Mouse (Mus musculus) MEL (cell line): ENCODE results near the gene Zfpl1. TPM values are rescaled to one million over a fixed set of nuclear protein-coding genes. Genes with fewer than 3 reads are reported as not detected.

Experiments
- DNase-seq: peaks from one replicate; pipeline ENCODE4 v3.0.0; 2011; ENCODE audit warnings: low read depth, low spot score
- H3K27ac ChIP-seq: 2 replicates; pipeline ENCODE4 v1.5.1; 2012; ENCODE audit warnings: low read depth, mild to moderate bottlenecking, control low read depth, low read length, moderate library complexity; ENCODE audit not compliant: control insufficient read depth
- H3K27me3 ChIP-seq, 2 experiments: fragments of 150-350 bp in 1 of 2; sonication (generic) in 1 of 2; 2 replicates each; pipeline ENCODE4 v1.6.1; 2012; ENCODE audit warnings: low read length in 2 of 2, mild to moderate bottlenecking in 2 of 2, improper control_type of control experiment in 1 of 2, moderate library complexity in 1 of 2; ENCODE audit not compliant: insufficient read depth in 2 of 2, control insufficient read depth in 1 of 2
- H3K36me3 ChIP-seq, 2 experiments: 2 replicates each; pipeline ENCODE4 v1.6.1; 2012 to 2014; ENCODE audit warnings: low read length in 2 of 2, improper control_type of control experiment in 1 of 2, inconsistent platforms in 1 of 2, mild to moderate bottlenecking in 1 of 2; ENCODE audit not compliant: insufficient read depth in 2 of 2, control insufficient read depth in 1 of 2
- H3K4me1 ChIP-seq, 2 experiments: fragments of 150-350 bp in 1 of 2; sonication (generic) in 1 of 2; 2 replicates each; pipeline ENCODE4 v1.6.1; 2012; ENCODE audit warnings: low read length in 2 of 2, improper control_type of control experiment in 1 of 2, mild to moderate bottlenecking in 1 of 2; ENCODE audit not compliant: insufficient read depth in 2 of 2, control insufficient read depth in 1 of 2
- H3K4me3 ChIP-seq, 2 experiments: fragments of 150-350 bp in 1 of 2; sonication (generic) in 1 of 2; 2 replicates each; pipeline ENCODE4 v1.5.1; 2012; ENCODE audit warnings: low read depth in 2 of 2, low read length in 2 of 2, mild to moderate bottlenecking in 2 of 2, moderate library complexity in 2 of 2, control low read depth in 1 of 2, improper control_type of control experiment in 1 of 2; ENCODE audit not compliant: control insufficient read depth in 1 of 2, insufficient read depth in 1 of 2
- H3K79me2 ChIP-seq: 2 replicates; pipeline ENCODE4 v1.6.1; 2012; ENCODE audit warnings: mild to moderate bottlenecking, low read length, moderate library complexity; ENCODE audit not compliant: control insufficient read depth, poor library complexity, insufficient read depth
- H3K9ac ChIP-seq: 2 replicates; pipeline ENCODE4 v1.6.1; 2012; ENCODE audit warnings: low read depth, mild to moderate bottlenecking, control low read depth, low read length, moderate library complexity; ENCODE audit not compliant: control insufficient read depth, poor library complexity, severe bottlenecking
- H3K9me3 ChIP-seq: fragments of 150-350 bp; sonication (generic); replicated peaks from 2 replicates; pipeline ENCODE4 v1.6.1; 2012; ENCODE audit warnings: mild to moderate bottlenecking, low read length, improper control_type of control experiment, moderate library complexity; ENCODE audit not compliant: insufficient read depth
- BHLHE40 ChIP-seq: IDR thresholded peaks from 2 replicates; pipeline ENCODE4 v1.6.1; 2012; ENCODE audit warnings: low read depth, mild to moderate bottlenecking, inconsistent platforms, low read length, improper control_type of control experiment, borderline replicate concordance
- CHD1 ChIP-seq: IDR thresholded peaks from 2 replicates; pipeline ENCODE4 v1.6.1; 2012; ENCODE audit warnings: low read depth, mild to moderate bottlenecking, inconsistent platforms, low read length, improper control_type of control experiment
- CTCF ChIP-seq, 3 experiments: IDR thresholded peaks in 2 of 3; conservative IDR thresholded peaks in 1 of 3; 2 replicates each; pipeline ENCODE4 v1.5.1; 2011 to 2012; ENCODE audit warnings: low read length in 3 of 3, low read depth in 2 of 3, mild to moderate bottlenecking in 2 of 3, improper control_type of control experiment in 1 of 3, inconsistent platforms in 1 of 3, mixed read lengths in 1 of 3, moderate library complexity in 1 of 3; ENCODE audit not compliant: control insufficient read depth in 1 of 3, insufficient read depth in 1 of 3, poor library complexity in 1 of 3, severe bottlenecking in 1 of 3
- ELF1 ChIP-seq: IDR thresholded peaks from 2 replicates; pipeline ENCODE4 v1.6.1; 2014; ENCODE audit warnings: low read depth, mild to moderate bottlenecking, inconsistent platforms, low read length, improper control_type of control experiment, moderate library complexity
- EP300 ChIP-seq, 2 experiments: IDR thresholded peaks; 2 replicates each; pipeline ENCODE4 v1.6.1; 2011; ENCODE audit warnings: improper control_type of control experiment in 2 of 2, low read length in 2 of 2, low read depth in 1 of 2, mild to moderate bottlenecking in 1 of 2
- GATA1 ChIP-seq: IDR thresholded peaks from 2 replicates; pipeline ENCODE4 v1.6.1; 2011; ENCODE audit warnings: low read depth, low read length, improper control_type of control experiment
- HCFC1 ChIP-seq: IDR thresholded peaks from 2 replicates; pipeline ENCODE4 v1.6.1; 2012; ENCODE audit warnings: low read depth, mild to moderate bottlenecking, inconsistent platforms, low read length, improper control_type of control experiment, moderate library complexity
- MAX ChIP-seq: IDR thresholded peaks from 2 replicates; pipeline ENCODE4 v1.6.1; 2011; ENCODE audit warnings: low read length, improper control_type of control experiment
- MAZ ChIP-seq: IDR thresholded peaks from 2 replicates; pipeline ENCODE4 v1.6.1; 2012; ENCODE audit warnings: low read depth, mild to moderate bottlenecking, inconsistent platforms, low read length, improper control_type of control experiment
- MYC ChIP-seq: IDR thresholded peaks from 2 replicates; pipeline ENCODE4 v1.6.1; 2011; ENCODE audit warnings: low read depth, mild to moderate bottlenecking, low read length, improper control_type of control experiment, moderate library complexity
- NELFE ChIP-seq: IDR thresholded peaks from 2 replicates; pipeline ENCODE4 v1.6.1; 2011; ENCODE audit warnings: low read depth, low read length, improper control_type of control experiment
- POLR2A ChIP-seq, 2 experiments: IDR thresholded peaks; 2 replicates each; pipeline ENCODE4 v1.6.1; 2011 to 2012; ENCODE audit warnings: low read length in 2 of 2, mild to moderate bottlenecking in 2 of 2, control low read depth in 1 of 2, improper control_type of control experiment in 1 of 2, low read depth in 1 of 2, moderate library complexity in 1 of 2; ENCODE audit not compliant: control insufficient read depth in 1 of 2, insufficient read depth in 1 of 2, poor library complexity in 1 of 2
- POLR2AphosphoS5 ChIP-seq: IDR thresholded peaks from 2 replicates; pipeline ENCODE4 v1.6.1; 2012; ENCODE audit warnings: low read depth, borderline replicate concordance, mild to moderate bottlenecking, inconsistent platforms, low read length, moderate library complexity, mixed read lengths
- RAD21 ChIP-seq: IDR thresholded peaks from 2 replicates; pipeline ENCODE4 v1.6.1; 2011; ENCODE audit warnings: mild to moderate bottlenecking, low read depth, low read length, improper control_type of control experiment
- SIN3A ChIP-seq: IDR thresholded peaks from 2 replicates; pipeline ENCODE4 v1.6.1; 2012; ENCODE audit warnings: low read length, improper control_type of control experiment, inconsistent platforms
- SMC3 ChIP-seq: IDR thresholded peaks from 2 replicates; pipeline ENCODE4 v1.6.1; 2011; ENCODE audit warnings: low read depth, low read length, improper control_type of control experiment
- TCF12 ChIP-seq: IDR thresholded peaks from 2 replicates; pipeline ENCODE4 v1.6.1; 2014; ENCODE audit warnings: low read depth, mild to moderate bottlenecking, inconsistent platforms, low read length, improper control_type of control experiment, moderate library complexity
- UBTF ChIP-seq: IDR thresholded peaks from 2 replicates; pipeline ENCODE4 v1.6.1; 2012; ENCODE audit warnings: low read depth, mild to moderate bottlenecking, inconsistent platforms, low read length, improper control_type of control experiment, moderate library complexity, borderline replicate concordance; ENCODE audit not compliant: insufficient read depth
- USF2 ChIP-seq, 2 experiments: IDR thresholded peaks; 2 replicates each; pipeline ENCODE4 v1.6.1; 2011 to 2012; ENCODE audit warnings: improper control_type of control experiment in 2 of 2, low read length in 2 of 2, borderline replicate concordance in 1 of 2, inconsistent platforms in 1 of 2, low read depth in 1 of 2, mild to moderate bottlenecking in 1 of 2; ENCODE audit not compliant: insufficient read depth in 1 of 2
- ZMIZ1 ChIP-seq: IDR thresholded peaks from 2 replicates; pipeline ENCODE4 v1.6.1; 2012; ENCODE audit warnings: low read depth, mild to moderate bottlenecking, inconsistent platforms, low read length, improper control_type of control experiment, moderate library complexity
- ZNF384 ChIP-seq: IDR thresholded peaks from 2 replicates; pipeline ENCODE4 v1.6.1; 2012; ENCODE audit warnings: low read depth, mild to moderate bottlenecking, inconsistent platforms, low read length, improper control_type of control experiment
- polyA plus RNA-seq, 2 experiments: library from polyadenylated mRNA; stranded (reverse) in 1 of 2; unstranded in 1 of 2; fragments of >175 nt in 1 of 2; fragments of >200 nt in 1 of 2; gene quantifications; 2 replicates each; pipeline versions ENCODE4 v1.2.1 to v1.2.4; 2012; ENCODE audit warnings: low replicate concordance in 2 of 2, low read depth in 1 of 2; ENCODE audit not compliant: insufficient read length in 2 of 2, insufficient read depth in 1 of 2, missing spikeins in 1 of 2
- total RNA-seq: library from RNA; depleted of rRNA; stranded (reverse); fragments of 300-350 nt; gene quantifications from 2 replicates; pipeline ENCODE4 v1.2.3, GENCODE M21; 2012

The Zfpl1 gene
- total and polyA plus RNA-seq, 3 experiments = 40.1 to 56.4 TPM; not detected in 1

GRCm38 (mm10) chr19:6067011-6067723, 17.6 kb downstream of the Zfpl1 start:
- Histone ChIP-seq H3K79me2 (peaks cover 6% of the 10 kb centered on the region), H3K27me3 (no peaks in the 10 kb centered on the region), H3K36me3 (peaks cover 0 to 6% of the 10 kb centered on the region in 2 experiments; a peak in 1 of 4 replicates), H3K4me3 (peak overlapping the region; percentile 49 to 73), H3K9me3 (no peaks in the 10 kb centered on the region), H3K9ac (peak overlapping the region; percentile 75), H3K4me1 (peaks cover 0 to 12% of the 10 kb centered on the region in 2 experiments; a peak in 3 of 4 replicates), H3K27ac (peak overlapping the region; percentile 15)
- peak; percentile 93 for DNase-seq
- TF ChIP-seq RAD21 (peak; percentile 28), SIN3A (peak; percentile 49), CHD1 (no peak), MAZ (peak; percentile 46), TCF12 (no peak), UBTF (peak; percentile 45; the same call in 1 of the 2 replicates), EP300 (IDR thresholded peaks at IDR 0.05; ENCODE audit: low read depth in 1 of 2, low read length in 2 of 2) (no peak), MYC (peak; percentile 41; the same call in 1 of the 2 replicates), HCFC1 (peak; percentile 20), SMC3 (peak; percentile 67), CTCF (IDR thresholded peaks at IDR 0.05 in 2 of 3, conservative IDR thresholded peaks at IDR 0.05 in 1 of 3; ENCODE audit: control insufficient read depth in 1 of 3, insufficient read depth in 1 of 3, low read depth in 2 of 3, low read length in 3 of 3, poor library complexity in 1 of 3, severe bottlenecking in 1 of 3) (peak; percentile 75 to 95 (median 92)), ZNF384 (no peak), POLR2A (IDR thresholded peaks at IDR 0.05; ENCODE audit: control insufficient read depth in 1 of 2, insufficient read depth in 1 of 2, low read depth in 1 of 2, low read length in 2 of 2, poor library complexity in 1 of 2) (no peak)

GRCm38 (mm10) chr19:6066571-6066970, 18.2 kb downstream of the Zfpl1 start:
- peaks cover 0 to 6% of the 10 kb centered on the region in 2 experiments; a peak in 1 of 4 replicates for H3K36me3 ChIP-seq
- peak overlapping the region; percentile 75 for H3K9ac ChIP-seq
- H3K27ac ChIP-seq = no peak overlapping the region
- peaks cover 12% of the 10 kb centered on the region for H3K79me2 ChIP-seq
- peak overlapping the region; percentile 40 to 49; a peak in 3 of 4 replicates for H3K4me3 ChIP-seq
- peaks cover 0 to 13% of the 10 kb centered on the region in 2 experiments; a peak in 3 of 4 replicates for H3K4me1 ChIP-seq
- TF ChIP-seq MAX (no peak), ELF1 (0 out of 2 replicates have a peak, but pooled peaks have one; percentile 18), USF2 (IDR thresholded peaks at IDR 0.05; ENCODE audit: borderline replicate concordance in 1 of 2, insufficient read depth in 1 of 2, low read depth in 1 of 2, low read length in 2 of 2) (no peak), CTCF (IDR thresholded peaks at IDR 0.05 in 2 of 3, conservative IDR thresholded peaks at IDR 0.05 in 1 of 3; ENCODE audit: control insufficient read depth in 1 of 3, insufficient read depth in 1 of 3, low read depth in 2 of 3, low read length in 3 of 3, poor library complexity in 1 of 3, severe bottlenecking in 1 of 3) (no peak), MAZ (no peak), GATA1 (no peak), POLR2AphosphoS5 (no peak), BHLHE40 (0 out of 2 replicates have a peak, but pooled peaks have one; percentile 9), TCF12 (no peak), SMC3 (no peak), NELFE (no peak), ZMIZ1 (no peak)
- DNase-seq = no peak
- H3K9me3 ChIP-seq = no peaks in the 10 kb centered on the region
- no peaks in the 10 kb centered on the region for H3K27me3 ChIP-seq
